Mouse (Mus musculus) spleen, adult 2 months (tissue): Measurements from ENCODE around the gene Psmd7.

Experiments used
- CTCF ChIP-seq: fragments of 200-500 bp; IDR thresholded peaks from 2 replicates; pipeline ENCODE4 v1.5.1; 2011; ENCODE audit warnings: mild to moderate bottlenecking, inconsistent platforms; ENCODE audit not compliant: insufficient read depth, insufficient read length, insufficient replicate concordance; ENCODE audit errors: extremely low read depth
- POLR2A ChIP-seq: fragments of 200-500 bp; IDR thresholded peaks from 2 replicates; pipeline ENCODE4 v1.6.1; 2011; ENCODE audit warnings: low read depth, low read length, inconsistent platforms

DNA sequence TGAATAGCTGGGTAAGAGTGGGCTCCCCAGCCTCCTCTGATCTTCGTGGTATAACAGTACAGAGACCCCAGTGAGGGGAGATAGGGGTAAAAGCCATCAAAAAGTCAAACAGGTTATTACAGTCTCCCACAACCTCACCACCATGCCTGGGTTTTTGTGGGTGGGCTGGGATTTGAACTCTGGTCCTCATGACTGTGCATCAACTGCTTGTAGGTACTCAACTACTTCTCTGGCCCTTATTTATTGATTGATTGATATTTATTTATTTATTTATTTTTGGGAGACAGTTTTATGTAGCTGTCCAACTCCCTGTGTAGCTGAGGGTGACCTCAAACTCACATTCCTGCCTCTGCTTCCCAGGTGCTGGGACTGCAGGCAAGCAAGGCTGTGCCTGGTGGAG is 9.5 kb upstream of the Psmd7 start:
- TF ChIP-seq CTCF (no peak), POLR2A (no peak)
